Mouse (Mus musculus) thymus, adult 18-20 months (tissue): ENCODE data around the gene Ankrd61.
A peak's percentile ranks its signal among the peaks of the same experiment; 100 is the strongest.

Experiments used
- DNase-seq, 2 experiments: peaks; one replicate each; pipeline ENCODE4 v3.0.0; 2022; ENCODE audit warnings: mixed read lengths in 2 of 2

Gene Ankrd61

GRCm38 (mm10) chr5:143897635-143898330 lies at the start of gene Ankrd61:
Gene Ankrd61 (minus strand): TSS chr5:143897685.
- no peak for DNase-seq

GRCm38 (mm10) chr5:143943231-143944125 lies 46.0 kb upstream of the Ankrd61 start:
- DNase-seq: no peak

GRCm38 (mm10) chr5:143941588-143941987 lies 44.1 kb upstream of the Ankrd61 start:
- DNase-seq: no peak

- no peak for DNase-seq
These were observed 38.7 kb upstream of the Ankrd61 start for GRCm38 (mm10) chr5:143936156-143936555.

GRCm38 (mm10) chr5:143933875-143934274 lies 36.4 kb upstream of the Ankrd61 start:
- no peak for DNase-seq

- no peak for DNase-seq
These were observed 35.9 kb upstream of the Ankrd61 start for GRCm38 (mm10) chr5:143933414-143933813.

GRCm38 (mm10) chr5:143932831-143933230 lies 35.3 kb upstream of the Ankrd61 start, which contains the start of gene Rsph10b:
Gene Rsph10b (plus strand): TSS chr5:143933035.
- no peak for DNase-seq

GRCm38 (mm10) chr5:143931863-143932580 lies 34.5 kb upstream of the Ankrd61 start:
- DNase-seq: no peak

GRCm38 (mm10) chr5:143930656-143931055 lies 33.2 kb upstream of the Ankrd61 start:
- DNase-seq: no peak

- DNase-seq: no peak
These were observed 31.8 kb upstream of the Ankrd61 start for GRCm38 (mm10) chr5:143929291-143929690.

GRCm38 (mm10) chr5:143927875-143928274 lies 30.4 kb upstream of the Ankrd61 start, which contains the start of gene Gm42421:
Gene Gm42421 (plus strand): TSS chr5:143928175.
- DNase-seq: no peak

- DNase-seq: no peak
These were observed 27.4 kb upstream of the Ankrd61 start for GRCm38 (mm10) chr5:143924781-143925452.

- DNase-seq: no peak
These were observed 20.6 kb upstream of the Ankrd61 start for GRCm38 (mm10) chr5:143918120-143918519.

GRCm38 (mm10) chr5:143917418-143917817 lies 19.9 kb upstream of the Ankrd61 start:
- DNase-seq: peak in 1 of 2 experiments; percentile 38

GRCm38 (mm10) chr5:143916221-143916620 lies 18.7 kb upstream of the Ankrd61 start:
- no peak for DNase-seq

- DNase-seq: peak; percentile 89 to 94
These were observed 12.2 kb upstream of the Ankrd61 start, which contains the start of the genes Aimp2 and Pms2 for GRCm38 (mm10) chr5:143909417-143910400. Gene Aimp2 (minus strand): TSS chr5:143909847. Gene Pms2 (plus strand): TSS chr5:143909964.

- no peak for DNase-seq
These were observed 11.4 kb upstream of the Ankrd61 start for GRCm38 (mm10) chr5:143908926-143909325.

- DNase-seq: no peak
These were observed 8.9 kb upstream of the Ankrd61 start for GRCm38 (mm10) chr5:143906429-143906828.

GRCm38 (mm10) chr5:143903813-143904212 lies 6.3 kb upstream of the Ankrd61 start:
- no peak for DNase-seq

- no peak for DNase-seq
These were observed 4.6 kb upstream of the Ankrd61 start for GRCm38 (mm10) chr5:143902111-143902510.

GRCm38 (mm10) chr5:143893396-143893795 lies 4.1 kb downstream of the Ankrd61 start:
- no peak for DNase-seq
